Mouse (Mus musculus) layer of hippocampus, adult 18-20 months (tissue): Measurements from ENCODE around the gene Syn3. TPM values are rescaled to one million over a fixed set of nuclear protein-coding genes. Genes with fewer than 3 reads are reported as not detected.
"Not testable (repeated sequence)": the region's sequence is repeated elsewhere in the genome, so short reads cannot be mapped to it uniquely, and the experiment has no call there.

Experiments used
- DNase-seq, 2 experiments: peaks; one replicate each; pipeline ENCODE4 v3.0.0; 2022; ENCODE audit warnings: low spot score in 2 of 2
- total RNA-seq, 2 experiments: library from RNA; stranded (reverse); gene quantifications; 2 replicates each; pipeline ENCODE4 v1.2.3; 2021

Syn3 gene
- total RNA-seq, 2 experiments from 2014 or later: 16.3 to 16.7 TPM

DNA sequence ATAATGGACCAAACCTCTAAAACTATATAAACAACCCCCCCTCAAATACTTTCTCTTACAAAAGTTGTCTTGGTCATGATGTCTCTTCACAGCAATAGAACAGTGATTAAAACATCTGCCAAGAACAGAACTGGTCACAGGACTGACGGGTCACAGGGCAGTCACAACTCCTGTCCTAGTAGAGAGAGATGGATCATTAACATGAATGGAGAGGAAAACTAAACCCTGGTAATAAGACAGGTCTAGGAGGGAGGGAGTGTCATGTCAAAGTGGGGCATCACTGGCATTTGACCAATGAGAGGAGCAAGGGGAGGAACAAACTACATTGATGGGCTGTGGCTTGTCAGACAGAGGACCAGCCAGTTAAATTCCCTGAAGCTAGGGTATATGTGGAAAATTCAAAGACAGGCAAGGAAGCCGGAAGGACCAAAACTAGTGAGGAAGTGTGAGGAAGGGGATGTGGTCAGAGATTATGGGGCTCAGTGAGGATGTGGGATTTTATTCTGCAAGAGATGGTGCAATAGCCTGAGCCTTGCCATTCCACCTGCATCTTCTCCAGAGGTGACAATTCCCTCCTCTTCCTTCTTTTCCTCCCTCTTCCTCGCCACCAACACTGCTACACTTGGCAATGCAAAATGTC lies 76.8 kb downstream of the Syn3 start:
- no peak for DNase-seq

- DNase-seq: no peak
These were observed 79.8 kb downstream of the Syn3 start for GRCm38 (mm10) chr10:86418931-86419330.

DNA sequence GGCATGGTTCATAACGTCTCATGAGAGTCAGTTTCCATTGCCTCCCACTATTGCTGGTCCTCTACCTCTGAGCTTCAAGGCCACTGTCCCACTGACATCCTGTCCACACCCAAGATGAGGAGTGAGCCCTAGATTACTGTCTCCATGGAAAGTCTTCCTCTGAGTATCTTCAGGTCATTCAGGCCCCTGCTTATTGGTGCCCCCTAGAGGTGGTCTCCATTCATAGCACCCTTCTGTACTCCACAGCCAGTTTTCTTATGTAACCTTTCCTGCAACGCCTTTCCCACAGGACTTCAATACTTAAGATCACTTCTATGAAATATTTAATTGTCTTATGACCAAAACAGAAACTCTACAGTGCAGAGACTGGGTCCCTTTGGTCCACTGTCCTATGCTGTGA lies 80.4 kb downstream of the Syn3 start:
- DNase-seq: peak in 1 of 2 experiments; percentile 33

DNA sequence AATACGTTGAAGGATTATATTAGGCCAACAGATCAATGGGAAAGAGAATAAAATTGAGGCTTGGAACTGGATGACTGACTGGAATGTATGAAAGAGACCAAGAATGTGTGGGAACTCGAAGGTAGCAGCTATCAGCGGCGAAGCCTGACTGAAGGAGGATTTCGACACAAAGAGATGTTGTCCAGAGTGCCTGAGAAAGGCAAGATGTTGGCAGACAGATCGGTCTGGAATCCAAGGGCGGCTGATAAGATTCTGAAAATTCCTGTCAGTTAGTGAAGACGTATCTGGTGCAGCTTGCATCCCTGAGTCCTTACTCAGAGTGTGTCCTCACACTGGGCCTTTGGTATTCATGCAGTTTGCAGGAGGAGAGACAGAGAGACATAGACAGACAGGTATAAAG lies 81.9 kb downstream of the Syn3 start:
- DNase-seq: no peak

DNA sequence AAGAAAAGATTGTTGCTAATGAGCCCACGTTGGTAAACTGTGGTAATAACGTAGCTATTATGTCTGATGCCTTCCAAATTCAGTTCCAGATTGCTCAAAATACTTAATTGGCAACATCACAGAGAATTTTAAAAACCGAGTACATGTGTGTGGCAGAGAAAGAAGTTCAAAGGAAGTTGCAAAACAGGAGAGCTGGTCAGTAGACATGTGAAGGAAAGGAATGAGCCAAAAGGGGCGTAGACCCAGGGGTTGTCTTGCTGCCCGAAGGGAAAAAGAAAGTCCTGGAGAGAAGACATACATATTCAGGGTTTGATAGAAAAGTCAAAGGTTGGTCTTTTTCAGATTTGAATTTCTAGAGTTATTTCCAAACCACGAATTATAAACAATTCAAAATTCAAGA lies 87.8 kb downstream of the Syn3 start:
- DNase-seq: no peak

GRCm38 (mm10) chr10:86406952-86407351 lies 91.7 kb downstream of the Syn3 start:
- DNase-seq: no peak

GRCm38 (mm10) chr10:86398347-86398720 lies 100.4 kb downstream of the Syn3 start:
- no peak for DNase-seq

- no peak for DNase-seq
These were observed 100.9 kb downstream of the Syn3 start for GRCm38 (mm10) chr10:86397577-86398346.

DNA sequence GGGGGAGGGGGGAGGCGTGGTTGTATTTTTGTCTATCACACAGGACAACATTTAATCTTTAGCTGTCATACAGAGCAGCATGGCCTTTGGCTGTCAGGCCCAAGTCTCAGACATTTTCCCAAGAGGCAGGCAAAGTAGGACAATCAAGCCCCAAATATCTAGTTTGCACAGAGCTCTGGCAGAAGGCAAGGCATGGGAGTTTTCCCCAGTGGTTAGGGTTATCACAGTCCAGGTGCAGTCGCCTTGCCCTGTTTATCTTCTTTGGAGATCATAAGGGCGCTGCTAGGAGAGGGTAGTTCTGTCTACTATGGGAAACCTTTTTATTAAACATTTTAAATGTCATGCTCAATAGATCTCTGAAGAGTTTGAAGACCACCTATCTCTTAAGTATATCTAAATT lies 106.3 kb downstream of the Syn3 start:
- no peak for DNase-seq

DNA sequence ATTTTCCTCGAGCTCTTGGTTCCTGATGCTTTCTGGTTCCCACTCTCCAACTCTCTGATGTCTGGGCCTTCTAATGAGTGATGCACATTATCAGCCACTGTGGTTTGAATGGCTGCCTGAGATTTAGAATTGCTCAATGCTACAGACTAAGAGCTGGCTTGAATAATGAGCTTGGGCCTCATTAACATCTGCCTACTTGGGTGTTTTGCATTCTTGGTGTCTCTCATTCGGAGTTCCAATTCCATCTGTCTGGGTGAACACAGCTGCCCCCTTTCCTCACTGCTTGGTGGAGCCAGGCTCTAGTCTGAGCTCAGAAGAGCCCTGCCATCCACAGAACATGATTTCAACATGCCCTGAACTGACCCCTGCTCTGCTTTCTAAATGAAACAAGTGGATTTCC lies 108.8 kb downstream of the Syn3 start:
- peak in 1 of 2 experiments; percentile 26 for DNase-seq

GRCm38 (mm10) chr10:86389357-86389756 lies 109.3 kb downstream of the Syn3 start:
- no peak for DNase-seq

- DNase-seq: peak; percentile 37 to 42
These were observed 109.9 kb downstream of the Syn3 start for GRCm38 (mm10) chr10:86388803-86389202.

GRCm38 (mm10) chr10:86387821-86388440 lies 110.8 kb downstream of the Syn3 start:
- DNase-seq: peak; percentile 35 to 74

DNA sequence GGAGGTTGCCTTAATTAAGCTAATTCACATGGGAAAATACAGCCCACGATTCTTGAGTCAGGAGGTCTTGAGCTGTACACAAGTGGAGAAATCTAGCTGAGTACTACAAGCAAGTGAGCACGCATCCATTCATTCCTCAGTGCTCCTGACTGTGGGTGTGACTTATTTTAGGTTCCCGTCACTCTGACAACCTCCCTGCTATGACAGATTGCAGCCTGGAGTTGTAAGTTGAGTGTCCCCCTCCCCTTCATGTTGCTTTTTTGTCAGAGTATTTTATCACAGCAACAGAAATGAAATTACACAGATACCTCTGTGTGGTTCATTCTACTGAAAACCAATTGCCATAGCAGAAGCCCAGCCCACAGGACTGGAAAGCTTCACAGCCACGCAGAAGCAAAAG lies 112.5 kb downstream of the Syn3 start:
- DNase-seq: peak; percentile 12 to 68

GRCm38 (mm10) chr10:86385656-86386055 lies 113.0 kb downstream of the Syn3 start:
- DNase-seq: no peak

DNA sequence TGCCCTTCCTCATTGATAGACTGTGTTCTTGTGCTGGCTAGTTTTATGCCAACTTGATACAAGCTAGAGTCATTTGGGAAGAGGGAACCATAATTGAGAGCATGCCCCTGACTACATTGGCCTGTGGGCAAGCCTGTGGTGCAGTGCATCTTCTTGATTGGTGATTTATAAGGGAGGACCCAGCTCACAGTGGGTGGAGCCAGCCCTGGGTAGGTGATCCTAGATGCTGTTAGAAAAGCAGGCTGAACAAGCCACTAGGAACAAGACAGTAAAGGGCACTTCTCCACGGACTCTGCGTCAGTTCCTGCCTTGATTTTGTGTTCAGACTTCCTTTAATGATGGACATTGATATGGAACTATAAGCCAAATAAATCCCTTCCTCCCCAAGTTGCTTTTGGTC lies 114.0 kb downstream of the Syn3 start:
- no peak for DNase-seq

DNA sequence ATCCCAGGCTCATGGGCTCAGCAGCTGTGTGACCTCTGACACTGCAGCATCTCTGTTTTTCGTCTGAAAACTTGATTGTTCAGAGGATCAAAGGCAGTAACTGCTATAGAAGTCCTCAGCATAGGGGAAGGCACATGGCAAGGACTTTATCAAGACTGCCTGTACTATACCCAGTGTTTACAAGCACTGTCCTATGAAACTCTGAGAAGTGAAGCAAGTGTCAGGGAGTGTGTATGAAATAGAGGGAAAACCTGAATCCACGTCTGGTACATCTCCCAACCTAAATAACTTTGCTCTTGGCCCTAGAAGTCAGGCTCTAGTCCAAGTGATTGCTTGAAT lies 116.8 kb downstream of the Syn3 start:
- no peak for DNase-seq

- no peak for DNase-seq
These were observed 117.4 kb downstream of the Syn3 start for GRCm38 (mm10) chr10:86381150-86381921.

DNA sequence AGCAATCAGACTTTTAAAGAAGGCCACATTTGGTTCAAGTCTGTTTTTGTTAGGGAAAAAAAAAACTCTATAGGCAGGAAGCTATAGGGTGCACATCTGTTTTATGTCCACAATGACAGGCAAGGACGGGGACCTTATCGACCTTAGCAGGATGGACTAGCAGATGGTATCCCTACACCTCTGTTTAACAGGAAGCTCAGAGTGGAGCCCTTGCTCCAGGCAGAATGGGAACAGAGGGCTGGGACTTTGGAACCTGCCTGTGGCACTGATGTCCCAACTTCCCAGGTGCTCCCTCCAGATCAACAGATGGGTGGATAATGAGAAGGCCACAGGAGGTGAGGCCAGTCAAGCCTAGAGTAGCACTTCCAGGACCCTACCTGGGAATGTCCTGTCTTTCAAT lies 118.1 kb downstream of the Syn3 start:
- DNase-seq: no peak

DNA sequence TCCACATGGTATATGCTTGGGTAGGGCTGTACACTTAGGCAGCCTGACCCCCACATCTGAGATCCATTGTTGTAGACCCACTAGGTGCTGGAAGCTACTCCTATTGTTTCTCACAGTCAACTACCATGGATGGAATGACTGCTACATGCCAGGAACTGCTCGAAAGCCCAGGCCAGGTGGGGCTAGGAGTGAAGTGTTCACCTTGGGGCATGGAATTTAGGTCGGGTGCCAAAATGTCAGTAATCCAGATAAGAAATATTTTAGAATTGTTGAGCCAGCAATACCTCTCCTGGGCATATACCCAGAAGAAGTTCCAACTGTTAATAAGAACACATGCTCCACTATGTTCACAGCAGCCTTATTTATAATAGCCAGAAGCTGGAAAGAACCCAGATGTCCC lies 119.9 kb downstream of the Syn3 start:
- not testable (repeated sequence) for DNase-seq

DNA sequence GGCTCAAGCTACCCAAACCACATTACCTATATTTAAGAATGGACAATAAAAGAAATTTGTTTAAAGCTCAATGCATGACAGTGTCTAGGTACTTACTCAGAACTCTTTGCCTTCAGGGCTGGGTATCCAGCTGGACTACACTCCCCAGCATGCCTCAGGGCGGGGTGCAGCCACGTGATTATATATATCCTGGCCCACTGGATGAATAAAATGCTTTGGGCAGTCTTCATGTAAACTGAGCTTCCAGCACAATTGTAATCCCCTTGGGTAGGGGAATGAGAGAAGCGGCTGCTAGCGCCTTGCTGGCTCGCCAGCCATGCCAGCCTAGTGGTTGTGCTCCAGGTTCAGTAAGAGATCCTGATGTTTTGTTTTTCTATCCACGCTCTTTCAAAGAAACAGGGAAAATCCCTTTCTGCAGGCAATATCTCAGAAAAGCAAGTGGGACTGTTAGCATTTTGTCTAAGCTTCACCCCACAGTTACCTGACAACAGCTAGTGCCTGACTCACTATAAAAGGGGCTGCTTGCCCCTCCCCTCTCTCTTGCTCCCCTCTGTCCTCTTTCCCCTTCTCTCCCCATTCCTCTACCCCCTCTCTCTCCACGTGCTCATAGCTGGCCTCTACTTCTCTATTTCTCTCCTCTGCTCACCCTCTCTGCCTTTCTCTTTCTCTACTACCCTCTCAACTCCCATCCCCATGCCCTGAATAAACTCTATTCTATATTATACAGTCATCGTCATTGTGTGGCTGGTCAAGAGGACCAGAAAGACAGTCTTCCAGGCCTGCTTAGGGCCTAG lies 122.1 kb downstream of the Syn3 start:
- DNase-seq: no peak
